Mouse (Mus musculus) neural tube, embryonic 11.5 days (tissue): ENCODE data around the gene Usp26. TPM values are rescaled to one million over a fixed set of nuclear protein-coding genes. Genes with fewer than 3 reads are reported as not detected.

Source experiments
- ATAC-seq: fragments of 200-750 bp; cut with Nextera tagmentation; 2 replicates; pipeline ENCODE4 v1.8.0; 2017; ENCODE audit warnings: moderate number of reproducible peaks, mild to moderate bottlenecking, moderate TSS enrichment, moderate library complexity; ENCODE audit not compliant: insufficient read depth, low FRiP score, low TSS enrichment
- DNase-seq: peaks from one replicate; pipeline ENCODE4 v3.0.0-alpha.2; 2015; ENCODE audit warnings: low spot score
- H3K27ac ChIP-seq: fragments of 300-500 bp; sonication (generic); 2 replicates; pipeline ENCODE4 v1.5.1; 2014; ENCODE audit warnings: low read depth, mild to moderate bottlenecking, low read length
- H3K27me3 ChIP-seq: fragments of 300-500 bp; sonication (generic); 2 replicates; pipeline ENCODE4 v1.6.1; 2014; ENCODE audit warnings: mild to moderate bottlenecking, low read length, mixed read lengths; ENCODE audit not compliant: control insufficient read depth, insufficient read depth
- H3K36me3 ChIP-seq: fragments of 300-500 bp; sonication (generic); 2 replicates; pipeline ENCODE4 v1.6.1; 2014; ENCODE audit warnings: mild to moderate bottlenecking, low read length, moderate library complexity, mixed read lengths; ENCODE audit not compliant: control insufficient read depth, insufficient read depth
- H3K4me1 ChIP-seq: fragments of 300-500 bp; sonication (generic); 2 replicates; pipeline ENCODE4 v1.6.1; 2014; ENCODE audit warnings: low read length, mixed read lengths; ENCODE audit not compliant: control insufficient read depth, insufficient read depth
- H3K4me2 ChIP-seq: fragments of 300-500 bp; sonication (generic); 2 replicates; pipeline ENCODE4 v1.6.1; 2014; ENCODE audit warnings: low read depth, mild to moderate bottlenecking, moderate library complexity
- H3K4me3 ChIP-seq: fragments of 300-500 bp; sonication (generic); 2 replicates; pipeline ENCODE4 v1.5.1; 2014; ENCODE audit warnings: low read depth, low read length
- H3K9ac ChIP-seq: fragments of 300-500 bp; sonication (generic); 2 replicates; pipeline ENCODE4 v1.6.1; 2014; ENCODE audit warnings: mild to moderate bottlenecking, low read length
- H3K9me3 ChIP-seq: fragments of 300-500 bp; sonication (generic); 2 replicates; pipeline ENCODE4 v1.6.1; 2016; ENCODE audit warnings: low read length; ENCODE audit not compliant: control insufficient read depth
- WGBS: fragments of 180-500 bp; shearing (Covaris S2); extraction: QIAGEN DNeasy Blood & Tissue Kit; methylation state at CpG from one replicate; pipeline ENCODE4 v1.1.7; 2014; 5-methylcytosine and 5-hydroxymethylcytosine counted together
- polyA plus RNA-seq: library from polyadenylated mRNA; unstranded; fragments of >200 nt; fragmentation: Nextera tagmentation; extraction: Ambion mirVana; gene quantifications from 2 replicates; pipeline ENCODE4 v1.2.1, GENCODE M21; 2014

Usp26 gene
- polyA plus RNA-seq, result not detected in 2 replicates

- H3K9me3 ChIP-seq, result no peaks in the 10 kb centered on the region
These were observed at the start of gene Usp26 for GRCm38 (mm10) chrX:51801133-51801532. Gene Usp26 (minus strand): TSS chrX:51801233.

GRCm38 (mm10) chrX:51814466-51815247 lies 13.6 kb upstream of the Usp26 start:
- no peak overlapping the region for H3K4me3 ChIP-seq
- no peaks in the 10 kb centered on the region for H3K9me3 ChIP-seq
- H3K9ac ChIP-seq, result no peak overlapping the region
- H3K27me3 ChIP-seq, result no peaks in the 10 kb centered on the region
- no peak overlapping the region for H3K4me2 ChIP-seq
- no peak for ATAC-seq
- no peak overlapping the region for H3K27ac ChIP-seq
- no peaks in the 10 kb centered on the region for H3K36me3 ChIP-seq
- 47% methylated on average over 3 of the region's 3 CpGs for WGBS
- DNase-seq, result no peak
- no peaks in the 10 kb centered on the region for H3K4me1 ChIP-seq

More at GRCm38 (mm10) chrX:51801133-51801532, at the start of gene Usp26:
- ATAC-seq (no peak), DNase-seq (no peak)
- Histone ChIP-seq H3K27ac (no peak within 1 kb of the TSS), H3K9ac (no peak within 1 kb of the TSS), H3K36me3 (no peaks in the 10 kb centered on the region), H3K4me1 (no peaks in the 10 kb centered on the region), H3K4me3 (no peak within 1 kb of the TSS), H3K4me2 (no peak within 1 kb of the TSS), H3K27me3 (no peaks in the 10 kb centered on the region)
- WGBS, result 95% methylated on average over 6 of the region's 6 CpGs

- DNase-seq, result no peak
- ATAC-seq, result no peak
- no peaks in the 10 kb centered on the region for H3K27me3 ChIP-seq
- H3K36me3 ChIP-seq, result no peaks in the 10 kb centered on the region
- no peak overlapping the region for H3K27ac ChIP-seq
- WGBS, result 3% methylated on average over 1 of the region's 1 CpGs
- no peaks in the 10 kb centered on the region for H3K4me1 ChIP-seq
- H3K9me3 ChIP-seq, result no peaks in the 10 kb centered on the region
- H3K9ac ChIP-seq, result no peak overlapping the region
- no peak overlapping the region for H3K4me3 ChIP-seq
- no peak overlapping the region for H3K4me2 ChIP-seq
These were observed 33.6 kb downstream of the Usp26 start for GRCm38 (mm10) chrX:51767457-51767856.

- DNase-seq (peak; percentile 27), ATAC-seq (no peak)
- WGBS, result 79% methylated on average over 2 of the region's 2 CpGs
- Histone ChIP-seq H3K9ac (no peak overlapping the region), H3K27me3 (no peaks in the 10 kb centered on the region), H3K4me3 (no peak overlapping the region), H3K4me1 (no peaks in the 10 kb centered on the region), H3K36me3 (no peaks in the 10 kb centered on the region), H3K4me2 (no peak overlapping the region), H3K27ac (no peak overlapping the region), H3K9me3 (no peaks in the 10 kb centered on the region)
These were observed 64.6 kb downstream of the Usp26 start for GRCm38 (mm10) chrX:51736450-51736849.

- no peaks in the 10 kb centered on the region for H3K36me3 ChIP-seq
- no peaks in the 10 kb centered on the region for H3K27me3 ChIP-seq
- H3K4me3 ChIP-seq, result no peak overlapping the region
- 83% methylated on average over 8 of the region's 8 CpGs for WGBS
- H3K4me2 ChIP-seq, result no peak overlapping the region
- no peak for DNase-seq
- no peak for ATAC-seq
- no peaks in the 10 kb centered on the region for H3K9me3 ChIP-seq
- H3K4me1 ChIP-seq, result no peaks in the 10 kb centered on the region
- no peak overlapping the region for H3K27ac ChIP-seq
- H3K9ac ChIP-seq, result no peak overlapping the region
These were observed 86.8 kb downstream of the Usp26 start for GRCm38 (mm10) chrX:51714086-51714745.

GRCm38 (mm10) chrX:51712996-51713395 lies 88.0 kb downstream of the Usp26 start:
- H3K4me3 ChIP-seq, result no peak overlapping the region
- no peak for ATAC-seq

More at GRCm38 (mm10) chrX:51712996-51713395, 88.0 kb downstream of the Usp26 start:
- Histone ChIP-seq H3K36me3 (no peaks in the 10 kb centered on the region), H3K4me2 (no peak overlapping the region), H3K9me3 (no peaks in the 10 kb centered on the region), H3K27me3 (no peaks in the 10 kb centered on the region), H3K27ac (no peak overlapping the region), H3K9ac (no peak overlapping the region), H3K4me1 (no peaks in the 10 kb centered on the region)
- 79% methylated on average over 1 of the region's 1 CpGs for WGBS
- no peak for DNase-seq

Other genes starting within 250 kb of the Usp26 start
- gene Hs6st2, start 119.4 kb downstream of the Usp26 start, polyA plus RNA-seq, result 16.8 and 18.6 TPM in 2 replicates
- gene 1700080O16Rik, start 171.5 kb upstream of the Usp26 start, polyA plus RNA-seq, result not detected in 2 replicates